Mouse (Mus musculus) left cerebral cortex, postnatal 25 days (tissue): Measurements from ENCODE around the gene Fscb. TPM values are rescaled to one million over a fixed set of nuclear protein-coding genes. Genes with fewer than 3 reads are reported as not detected.

Source experiments
- DNase-seq, 2 experiments: peaks; one replicate each; pipeline ENCODE4 v3.0.0; 2022; ENCODE audit warnings: low spot score in 2 of 2, mixed read lengths in 1 of 2
- intact Hi-C: fragments of 180-260 bp; cut with DNase I; formaldehyde crosslinking; loops from one replicate; pipeline ENCODE4 v1.15.1; 2025
- total RNA-seq, 2 experiments: library from RNA; stranded (reverse); gene quantifications; 2 replicates each; pipeline ENCODE4 v1.2.3; 2021

Gene Fscb
- total RNA-seq, result not detected

DNA sequence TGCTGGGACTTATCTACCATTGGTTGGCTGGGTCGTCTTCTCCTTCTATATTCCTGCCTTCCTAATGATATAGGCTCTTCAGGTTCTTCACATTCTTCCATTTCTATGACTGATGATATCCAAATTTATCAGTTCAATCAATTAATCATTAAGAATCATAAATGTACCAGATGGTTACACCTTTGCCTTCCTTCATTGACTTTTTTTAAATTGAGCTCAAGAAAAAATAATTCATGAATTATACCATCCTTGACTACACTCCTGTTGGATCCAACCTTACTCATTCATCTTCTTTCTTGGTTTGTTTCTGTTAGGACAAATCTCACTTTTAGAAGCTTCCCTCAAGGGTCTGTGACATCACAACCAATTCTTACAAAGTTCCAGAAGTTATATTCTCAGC is at the start of gene Fscb:
Gene Fscb, minus strand, starts transcription at position 101 of the 400 bp plus-strand sequence.
- intact Hi-C loops, result no loop called here
- DNase-seq, result no peak

DNA sequence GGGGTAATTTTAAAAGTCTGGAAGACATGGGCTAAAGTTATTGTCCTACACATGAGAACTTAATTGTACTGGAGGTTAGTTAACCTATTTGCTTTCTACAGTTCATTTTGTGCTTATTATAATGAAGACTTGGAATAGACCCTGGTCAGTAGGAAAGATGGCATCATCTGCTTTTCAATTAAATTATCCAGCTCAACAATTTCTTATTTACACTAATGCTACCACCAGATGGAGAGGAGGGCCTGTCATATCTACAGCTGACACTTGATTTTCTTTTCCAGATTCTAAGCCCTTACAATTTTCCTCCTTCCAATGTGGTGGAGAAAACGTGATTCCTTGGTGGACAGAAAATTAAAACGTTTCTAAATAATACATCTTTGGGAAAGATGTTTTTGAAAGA is 42.3 kb upstream of the Fscb start:
- DNase-seq, result no peak
- intact Hi-C loops, result no loop called here

DNA sequence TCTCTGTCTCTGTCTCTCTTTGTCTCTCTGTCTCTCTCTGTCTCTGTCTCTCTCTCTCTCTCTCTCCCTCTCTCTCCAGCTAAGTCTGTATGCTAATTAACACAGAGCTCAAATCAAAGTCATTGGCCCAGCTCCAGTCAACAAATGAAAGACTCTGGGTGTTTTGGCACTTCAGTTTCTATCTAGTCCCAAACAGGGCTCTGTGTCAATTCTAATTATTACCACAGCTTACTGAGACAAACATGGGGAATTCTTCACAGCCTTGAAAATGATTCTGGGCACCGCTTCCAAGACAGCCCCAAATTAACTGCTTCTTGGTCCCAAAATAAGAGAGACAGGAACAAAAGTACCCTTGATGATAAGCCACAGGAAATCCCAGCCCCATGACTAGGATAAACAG is 38.9 kb upstream of the Fscb start:
- intact Hi-C loops, result no loop called here
- DNase-seq, result peak in 1 of 2 experiments; percentile 24

DNA sequence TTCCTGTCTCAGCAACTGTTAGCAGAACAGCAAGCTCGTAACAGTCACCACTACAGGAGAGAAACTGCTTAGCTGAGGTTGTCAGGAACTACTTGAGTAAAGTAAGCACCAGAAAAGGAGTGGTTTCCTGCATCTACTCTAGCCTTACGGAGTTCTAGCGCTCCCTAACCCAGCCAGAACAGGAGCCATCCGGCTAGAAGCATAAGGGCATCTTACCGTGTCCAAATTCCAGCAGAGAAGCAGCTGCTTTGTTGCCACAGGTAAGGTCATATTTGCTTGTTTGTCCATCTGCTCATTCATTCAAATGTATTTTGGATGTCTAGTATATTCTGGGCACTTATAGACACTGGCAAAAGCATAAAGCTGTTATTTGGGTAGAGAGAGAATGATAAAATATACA is 23.2 kb upstream of the Fscb start:
- DNase-seq, result no peak
- intact Hi-C loops, result no loop called here

DNA sequence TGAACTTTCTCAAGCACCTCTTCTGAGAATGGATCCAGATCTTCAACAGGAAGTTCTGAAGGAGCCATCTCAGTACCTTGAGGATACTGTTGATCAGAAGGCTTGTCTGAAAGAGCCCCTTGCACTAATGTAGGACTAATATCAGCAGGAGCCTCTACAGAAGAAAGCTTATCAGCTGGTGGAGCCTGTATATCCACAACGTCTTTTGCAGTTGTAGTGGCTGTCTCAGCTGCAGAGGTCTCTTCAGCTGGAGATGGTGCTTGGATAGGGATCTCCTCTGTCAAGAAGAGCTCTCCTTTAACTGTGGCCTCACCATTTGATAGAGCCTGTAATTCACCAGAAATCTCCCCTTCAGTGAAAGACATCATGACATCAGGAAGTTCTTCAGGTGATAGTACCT is 875 bp downstream of the Fscb start:
- DNase-seq, result no peak
- intact Hi-C loops, result no loop called here

DNA sequence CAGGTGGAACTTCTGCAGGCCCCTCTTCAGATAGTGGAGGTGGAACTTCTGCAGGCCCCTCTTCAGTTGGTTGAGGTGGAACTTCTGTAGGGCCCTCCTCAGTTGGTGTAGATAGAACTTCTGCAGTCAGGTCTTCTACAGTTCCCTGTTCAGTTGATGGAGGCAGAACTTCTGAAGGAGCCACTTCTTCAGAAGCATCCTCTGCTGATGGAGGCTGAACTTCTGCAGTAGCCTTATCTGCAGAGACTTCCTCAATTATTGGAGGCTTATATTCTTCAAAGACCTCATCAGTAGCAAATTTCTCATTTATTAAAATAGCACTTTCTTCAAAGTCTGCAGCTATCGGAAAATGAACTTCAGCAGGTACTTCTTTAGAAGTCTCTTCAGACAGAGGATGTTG is 1.4 kb downstream of the Fscb start:
- DNase-seq, result no peak
- intact Hi-C loops, result no loop called here

DNA sequence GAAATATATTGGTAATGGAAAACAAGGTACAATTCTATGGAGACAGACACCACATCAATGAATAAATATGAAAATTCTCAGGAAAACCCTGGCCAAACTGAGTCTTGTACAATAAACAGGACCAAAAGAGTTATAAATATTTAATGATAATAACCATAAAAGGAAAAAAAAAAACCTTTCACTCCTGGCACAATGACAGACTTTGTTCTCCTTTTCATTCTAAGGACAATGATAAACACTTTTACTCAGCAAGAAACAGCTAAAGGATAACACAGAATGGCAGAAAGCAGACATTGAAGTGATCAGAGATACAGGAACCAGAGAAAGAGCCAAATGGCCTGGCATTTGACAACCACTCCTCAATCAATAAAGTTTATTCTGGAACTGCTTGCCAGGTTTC is 19.3 kb downstream of the Fscb start:
- intact Hi-C loops, result no loop called here
- DNase-seq, result no peak

DNA sequence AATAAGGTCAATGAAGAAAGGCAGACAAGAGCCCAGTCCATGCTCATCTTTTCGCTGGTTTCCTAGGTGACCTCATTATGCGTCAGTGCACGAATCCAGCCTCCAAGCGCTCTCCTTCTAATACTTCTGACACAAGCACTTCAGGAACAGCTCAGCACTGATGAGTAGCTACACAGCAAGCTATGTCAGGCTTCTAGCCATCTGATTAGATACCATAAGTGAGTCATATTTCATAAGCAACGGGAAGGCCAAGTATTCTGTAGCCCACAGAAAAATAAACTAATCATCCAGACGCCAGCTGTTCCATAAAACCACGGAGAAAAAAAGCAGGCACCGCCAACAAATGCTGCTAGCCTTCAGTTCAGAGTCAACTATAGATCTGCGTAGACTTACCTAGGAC is 24.6 kb downstream of the Fscb start:
- DNase-seq, result peak in 1 of 2 experiments; percentile 4

DNA sequence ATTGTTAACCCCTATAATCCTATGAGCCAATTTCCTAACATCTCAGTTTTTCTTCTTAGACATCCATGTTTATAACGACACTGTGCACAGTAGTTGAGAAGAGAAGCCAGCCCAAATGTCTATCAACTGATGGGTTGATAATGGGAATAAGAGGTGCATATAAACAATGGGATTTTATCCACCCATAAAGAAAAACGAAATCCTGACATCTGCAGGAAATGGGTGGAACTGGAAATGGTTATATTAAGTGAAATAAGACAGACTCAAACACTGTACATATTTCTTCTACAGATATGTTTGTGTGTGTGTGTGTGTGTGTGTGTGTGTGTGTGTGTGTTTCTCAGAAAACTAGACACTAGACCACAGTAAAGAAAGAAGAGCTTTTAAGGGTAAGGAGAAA is 37.8 kb downstream of the Fscb start:
- intact Hi-C loops, result no loop called here
- DNase-seq, result peak in 1 of 2 experiments; percentile 9

More for the DNA sequence above, 24.6 kb downstream of the Fscb start:
- intact Hi-C loops, result no loop called here
